Mouse (Mus musculus): ENCODE data around the gene Fthl17d. TPM values are rescaled to one million over a fixed set of nuclear protein-coding genes. Genes with fewer than 3 reads are reported as not detected.
"Not testable (repeated sequence)": the region's sequence is repeated elsewhere in the genome, so short reads cannot be mapped to it uniquely, and the experiment has no call there.

The Fthl17d gene
- total RNA-seq (2021): not detected
- long read RNA-seq, experiment 1: 0 reads
- long read RNA-seq, experiment 2: 0 reads

DNA sequence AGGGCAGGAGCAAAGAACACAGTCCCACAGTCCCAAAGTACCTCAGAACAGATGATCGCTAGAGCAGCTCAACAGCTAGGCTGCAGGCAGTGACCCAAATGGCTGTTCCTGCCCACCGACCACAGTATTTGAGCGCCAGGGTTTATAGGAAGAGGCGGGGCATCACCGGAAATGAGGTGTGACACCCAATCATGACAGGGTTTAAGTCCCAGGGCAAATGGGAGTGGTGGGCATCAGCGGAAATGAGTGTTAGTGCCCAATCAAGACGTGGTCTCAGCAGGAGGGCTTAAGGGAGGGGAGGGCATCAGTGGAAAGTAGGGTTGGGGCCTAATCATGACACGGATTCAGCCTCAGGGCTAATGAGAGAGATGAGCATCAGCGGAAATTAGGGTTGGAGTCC, at the start of gene Fthl17d:
TSS of gene Fthl17d (minus strand) at position 101 of the 400 bp plus-strand sequence.
- DNase-seq (ENCODE audit: low spot score in 2 of 2); intact Hi-C loops (cut with DNase I): not testable (repeated sequence)

DNA sequence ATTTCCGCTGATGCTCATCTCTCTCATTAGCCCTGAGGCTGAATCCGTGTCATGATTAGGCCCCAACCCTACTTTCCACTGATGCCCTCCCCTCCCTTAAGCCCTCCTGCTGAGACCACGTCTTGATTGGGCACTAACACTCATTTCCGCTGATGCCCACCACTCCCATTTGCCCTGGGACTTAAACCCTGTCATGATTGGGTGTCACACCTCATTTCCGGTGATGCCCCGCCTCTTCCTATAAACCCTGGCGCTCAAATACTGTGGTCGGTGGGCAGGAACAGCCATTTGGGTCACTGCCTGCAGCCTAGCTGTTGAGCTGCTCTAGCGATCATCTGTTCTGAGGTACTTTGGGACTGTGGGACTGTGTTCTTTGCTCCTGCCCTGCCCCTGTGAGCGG, 46.6 kb upstream of the Fthl17d start, which contains the start of gene Fthl17e:
TSS of gene Fthl17e (plus strand) at position 301 of the 400 bp plus-strand sequence.
- DNase-seq (ENCODE audit: low spot score in 2 of 2); intact Hi-C loops (cut with DNase I): not testable (repeated sequence)

DNA sequence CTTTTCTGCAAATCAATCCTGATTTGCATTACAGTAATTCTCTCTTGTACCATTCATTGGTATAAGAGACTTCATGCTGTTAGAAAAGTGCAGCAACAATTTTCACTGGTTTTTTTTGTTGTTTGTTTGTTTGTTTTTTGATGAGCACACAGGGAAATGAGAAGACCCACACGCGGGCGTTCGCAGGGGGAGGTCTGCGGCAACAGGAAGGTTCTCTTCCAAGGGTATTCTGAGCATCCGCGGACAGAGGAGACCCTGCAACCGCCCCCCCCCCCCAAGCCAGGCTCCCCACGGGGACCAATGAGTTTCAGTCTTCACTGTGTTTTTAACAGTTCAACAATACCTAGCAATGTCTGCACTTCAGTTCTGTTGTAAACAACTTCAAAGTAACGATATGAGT, 32.9 kb upstream of the Fthl17d start:
- intact Hi-C loops (cut with DNase I): no loop called here
- DNase-seq (ENCODE audit: low spot score in 2 of 2): no peak

DNA sequence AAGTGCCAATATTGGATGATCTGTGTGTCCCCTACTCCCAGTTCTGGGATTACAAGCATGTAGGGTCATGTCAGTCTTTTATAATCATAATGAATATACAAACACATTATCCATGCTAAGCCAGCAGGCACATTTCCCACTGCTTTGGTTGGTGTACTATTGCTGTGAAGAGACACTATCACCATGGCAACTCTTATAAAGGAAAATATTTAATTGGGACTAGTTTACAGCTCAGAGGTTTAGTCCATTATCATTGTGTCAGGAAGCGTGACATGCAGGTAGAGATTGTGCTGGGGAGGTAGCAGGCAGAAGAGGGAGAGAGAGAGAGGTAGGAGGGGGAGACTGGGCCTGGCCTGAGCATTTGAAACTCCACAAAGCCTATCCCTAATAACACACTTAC, 29.5 kb upstream of the Fthl17d start:
- intact Hi-C loops (cut with DNase I): no loop called here
- DNase-seq (ENCODE audit: low spot score in 2 of 2): no peak

DNA sequence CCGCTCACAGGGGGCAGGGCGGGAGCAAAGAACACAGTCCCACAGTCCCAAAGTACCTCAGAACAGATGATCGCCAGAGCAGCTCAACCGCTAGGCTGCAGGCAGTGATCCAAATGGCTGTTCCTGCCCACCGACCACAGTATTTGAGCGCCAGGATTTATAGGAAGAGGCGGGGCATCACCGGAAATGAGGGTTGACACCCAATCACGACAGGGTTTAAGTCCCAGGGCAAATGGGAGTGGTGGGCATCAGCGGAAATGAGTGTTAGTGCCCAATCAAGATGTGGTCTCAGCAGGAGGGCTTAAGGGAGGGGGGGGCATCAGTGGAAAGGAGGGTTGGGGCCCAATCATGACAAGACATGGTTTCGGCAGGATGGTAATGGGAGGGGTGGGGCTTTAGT, 10.1 kb downstream of the Fthl17d start, which contains the start of gene Fthl17c:
TSS of gene Fthl17c (minus strand) at position 101 of the 400 bp plus-strand sequence.
- DNase-seq (ENCODE audit: low spot score in 2 of 2); intact Hi-C loops (cut with DNase I): not testable (repeated sequence)

DNA sequence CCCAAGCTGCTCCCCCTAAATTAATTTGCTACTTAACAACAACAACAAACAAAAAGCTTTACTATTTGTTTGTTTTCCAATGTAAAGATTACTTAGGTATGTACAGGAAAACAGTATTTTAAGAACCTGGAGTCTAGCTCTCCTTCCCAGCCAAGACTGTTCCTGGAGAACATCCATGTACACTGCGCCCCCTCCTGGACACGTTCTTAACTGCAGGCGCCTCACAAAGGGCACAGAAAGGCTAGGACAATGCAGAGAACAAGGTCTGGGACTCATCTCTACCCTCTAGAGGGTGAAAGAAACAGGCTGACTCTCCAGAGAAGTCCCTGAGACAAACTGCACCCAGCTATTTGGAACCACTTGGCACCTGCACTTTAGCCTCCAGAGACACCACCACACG, 21.9 kb downstream of the Fthl17d start:
- intact Hi-C loops (cut with DNase I): not testable (repeated sequence)
- DNase-seq (ENCODE audit: low spot score in 2 of 2): peak; percentile 10 to 19

DNA sequence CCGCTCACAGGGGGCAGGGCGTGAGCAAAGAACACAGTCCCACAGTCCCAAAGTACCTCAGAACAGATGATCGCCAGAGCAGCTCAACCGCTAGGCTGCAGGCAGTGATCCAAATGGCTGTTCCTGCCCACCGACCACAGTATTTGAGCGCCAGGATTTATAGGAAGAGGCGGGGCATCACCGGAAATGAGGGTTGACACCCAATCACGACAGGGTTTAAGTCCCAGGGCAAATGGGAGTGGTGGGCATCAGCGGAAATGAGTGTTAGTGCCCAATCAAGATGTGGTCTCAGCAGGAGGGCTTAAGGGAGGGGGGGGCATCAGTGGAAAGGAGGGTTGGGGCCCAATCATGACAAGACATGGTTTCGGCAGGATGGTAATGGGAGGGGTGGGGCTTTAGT, 23.7 kb downstream of the Fthl17d start, which contains the start of gene Fthl17b:
TSS of gene Fthl17b (minus strand) at position 101 of the 400 bp plus-strand sequence.
- intact Hi-C loops (cut with DNase I); DNase-seq (ENCODE audit: low spot score in 2 of 2): not testable (repeated sequence)

DNA sequence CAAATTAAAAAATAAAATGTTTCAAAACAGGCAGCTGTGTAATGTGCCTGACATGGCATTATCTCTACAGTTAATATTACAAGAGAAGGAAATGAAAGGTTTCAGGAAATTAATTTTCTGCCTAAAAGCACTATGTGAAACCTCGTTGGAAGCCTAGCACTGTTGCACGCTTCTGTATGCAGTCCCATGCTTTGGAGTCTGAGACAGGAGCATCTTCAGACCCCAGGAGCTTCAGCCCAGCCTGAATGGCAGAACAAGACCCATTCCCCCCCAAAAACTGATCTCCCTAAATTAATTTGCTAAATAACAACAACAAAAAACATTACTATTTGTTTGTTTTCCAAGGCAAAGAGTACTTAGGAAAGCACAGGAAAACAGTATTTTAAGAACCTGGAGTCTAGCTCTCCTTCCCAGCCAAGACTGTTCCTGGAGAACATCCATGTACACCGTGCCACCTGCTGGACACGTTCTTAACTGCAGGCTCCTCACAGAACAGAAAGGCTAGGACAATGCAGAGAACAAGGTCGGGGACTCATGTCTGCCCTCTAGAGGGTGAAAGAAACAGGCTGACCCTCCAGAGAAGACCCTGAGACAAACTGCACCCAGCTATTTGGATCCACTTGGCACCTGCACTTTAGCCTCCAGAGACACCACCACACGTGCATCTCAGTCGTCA, 38.3 kb downstream of the Fthl17d start:
- peak; percentile 87 to 91 for DNase-seq (ENCODE audit: low spot score in 2 of 2)
- intact Hi-C loops (cut with DNase I): loop anchor here (5.0 to 10.0 kb wide), 2 partner anchors 86 to 213 kb away; no protein-coding TSS in a partner anchor

DNA sequence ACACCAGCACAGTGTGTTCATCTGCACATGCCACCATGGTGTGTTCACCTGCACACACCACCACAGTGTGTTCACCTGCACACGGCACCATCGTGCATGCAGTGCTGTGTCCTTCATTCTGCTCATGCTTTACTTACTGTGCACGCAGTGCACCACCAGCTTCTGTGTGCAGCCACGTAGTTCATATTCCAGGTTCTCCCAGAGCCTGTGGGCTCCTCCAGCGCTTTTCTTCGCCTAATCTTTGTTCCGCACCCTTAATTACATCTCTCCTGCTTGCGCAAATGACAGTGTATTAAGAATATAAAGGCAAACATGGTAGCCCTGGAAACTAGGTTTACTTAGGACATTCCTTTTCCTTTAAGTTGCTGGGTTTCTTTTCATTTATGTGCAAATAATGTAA, 42.5 kb downstream of the Fthl17d start:
- DNase-seq (ENCODE audit: low spot score in 2 of 2): no peak

More for the DNA sequence above, 42.5 kb downstream of the Fthl17d start:
- intact Hi-C loops (cut with DNase I): loop anchor here (10.0 kb wide), 1 partner anchor 209 kb away; no protein-coding TSS in a partner anchor

Other genes with a start within 250 kb of the Fthl17d start
- not detected for gene Ssx9, start 238.3 kb downstream of the Fthl17d start, total RNA-seq (2021)
- gene Ssxb5, start 183.1 kb downstream of the Fthl17d start, total RNA-seq (2021): not detected
- gene Gm6592, start 142.8 kb downstream of the Fthl17d start, total RNA-seq (2021): not detected
- not detected for gene Gm5751, start 112.5 kb downstream of the Fthl17d start, total RNA-seq (2021)
- 10 to 100 TPM; 22.5 to 27.8 TPM for gene B630019K06Rik, start 94.4 kb downstream of the Fthl17d start, total RNA-seq (2021)
- not detected for gene Fthl17b, start 23.8 kb downstream of the Fthl17d start, total RNA-seq (2021)
- gene Fthl17c, start 10.2 kb downstream of the Fthl17d start, total RNA-seq (2021): not detected
- gene Fthl17e, start 46.7 kb upstream of the Fthl17d start, total RNA-seq (2021): not detected
- gene Fthl17f, start 76.3 kb upstream of the Fthl17d start, total RNA-seq (2021): not detected
- not detected for gene 4930402K13Rik, start 117.8 kb upstream of the Fthl17d start, total RNA-seq (2021)
- gene Lancl3, start 213.1 kb upstream of the Fthl17d start, total RNA-seq (2021): 1 to 10 TPM; 4.7 to 5.5 TPM

Measured in left cerebral cortex, postnatal 14 days (tissue).